Mouse (Mus musculus): ENCODE data around the gene Tmem147. TPM values are rescaled to one million over a fixed set of nuclear protein-coding genes. Genes with fewer than 3 reads are reported as not detected.

The Tmem147 gene
- 14.5 TPM for polyA plus RNA-seq (2014; fragmentation: Illumina TruSeq; extraction: RNeasy Lipid Tissue Mini Kit (QIAGEN cat#74804); ENCODE audit: low read depth, low replicate concordance)

GRCm38 (mm10) chr7:30729396-30730063 lies at the start of gene Tmem147:
Gene Tmem147 (minus strand): TSS chr7:30729540.

DNA sequence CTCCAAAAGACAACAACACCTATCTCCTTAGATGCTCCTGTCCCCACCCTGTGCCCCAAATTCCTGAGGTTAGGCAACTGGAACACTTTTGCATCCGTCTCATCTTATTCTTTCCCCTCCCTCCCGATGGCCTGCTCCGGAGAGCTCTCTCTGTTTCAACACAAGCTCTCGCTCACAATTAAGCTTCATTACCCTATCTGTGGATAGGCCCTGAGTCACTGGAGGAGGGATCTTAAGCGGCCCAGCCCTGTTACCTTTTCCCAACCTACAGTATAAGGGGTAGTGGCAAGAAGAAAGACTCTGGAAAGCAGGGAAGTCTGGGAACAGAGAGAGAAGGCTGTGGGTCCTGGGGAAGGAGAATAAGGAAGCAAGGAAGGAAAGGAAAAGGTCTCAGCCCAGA lies 34.1 kb upstream of the Tmem147 start, which contains the start of gene Dmkn:
Gene Dmkn (plus strand): TSS at position 301 of the 400 bp plus-strand sequence.

DNA sequence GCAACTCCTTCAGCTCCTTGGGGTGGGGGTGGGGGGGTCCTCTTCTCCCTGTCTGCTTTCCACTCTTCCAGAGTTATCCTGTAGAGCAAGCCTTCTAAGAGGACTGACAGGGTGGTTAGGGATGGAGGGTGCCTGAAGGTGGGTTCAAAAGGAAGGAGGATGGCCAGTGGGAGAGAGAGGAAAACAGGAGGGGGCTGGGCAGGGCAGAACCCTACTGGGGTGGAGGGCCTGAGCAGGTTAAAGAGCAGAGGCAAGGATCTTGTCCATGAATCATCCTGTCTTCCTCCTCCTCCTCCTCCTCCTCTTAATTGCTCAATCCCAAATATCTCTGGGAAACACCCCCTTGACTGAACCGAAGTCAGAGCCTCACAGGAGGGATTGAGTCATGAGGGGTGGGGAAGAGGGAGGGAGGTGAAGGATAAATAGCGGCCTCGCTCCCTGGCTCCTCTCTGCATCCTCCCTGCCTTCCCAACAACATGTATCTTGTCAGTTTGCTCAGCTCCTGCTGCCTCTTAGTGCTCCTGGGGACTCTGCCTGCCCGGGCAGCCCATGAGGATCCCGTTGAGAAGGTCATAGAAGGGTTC lies 21.8 kb upstream of the Tmem147 start, which contains the start of gene Sbsn:
Gene Sbsn (plus strand): TSS at position 386 of the 584 bp plus-strand sequence.

DNA sequence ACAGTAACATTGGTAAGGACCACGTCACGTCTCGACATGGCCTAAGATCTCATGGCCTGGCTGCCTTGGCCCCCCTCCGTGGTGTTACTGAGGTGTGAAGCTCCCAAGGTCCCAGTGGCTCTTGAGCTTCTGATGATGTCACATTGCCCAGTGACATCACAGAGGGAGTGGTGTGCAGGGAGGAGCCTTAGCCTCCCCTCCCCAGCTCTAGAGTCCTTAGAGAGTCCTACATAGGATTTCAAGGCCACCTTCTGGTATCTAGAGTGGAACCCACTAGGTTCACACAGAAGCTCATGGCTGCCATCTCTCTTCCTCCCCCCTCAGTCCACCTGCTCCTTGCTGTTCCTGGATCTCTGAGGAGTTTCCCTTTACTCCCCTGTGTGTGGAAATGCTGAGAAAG lies 14.3 kb upstream of the Tmem147 start, which contains the start of gene Gapdhs:
Gene Gapdhs (minus strand): TSS at position 65 of the 400 bp plus-strand sequence.

DNA sequence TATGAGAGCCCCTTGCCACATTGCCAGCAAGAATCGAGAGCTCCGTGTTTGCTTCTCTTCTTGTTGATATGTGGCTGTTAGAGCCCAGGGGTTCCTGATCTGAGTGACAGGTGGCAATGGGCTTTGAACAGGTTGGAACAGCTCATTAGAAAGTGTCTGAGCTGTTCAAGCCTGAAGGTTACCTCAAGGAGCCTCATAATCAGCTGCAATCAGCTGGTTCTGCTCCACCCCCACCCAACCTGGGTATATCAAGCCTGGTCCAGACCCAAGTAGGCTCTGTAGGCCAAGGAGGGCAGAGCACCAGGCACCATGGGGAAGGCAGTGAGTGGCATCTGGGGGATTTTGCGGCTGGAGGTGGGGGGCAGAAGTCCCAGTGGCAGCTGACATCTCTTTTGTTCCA lies 17.4 kb downstream of the Tmem147 start, which contains the start of gene Atp4a:
Gene Atp4a (plus strand): TSS at position 268 of the 400 bp plus-strand sequence.

DNA sequence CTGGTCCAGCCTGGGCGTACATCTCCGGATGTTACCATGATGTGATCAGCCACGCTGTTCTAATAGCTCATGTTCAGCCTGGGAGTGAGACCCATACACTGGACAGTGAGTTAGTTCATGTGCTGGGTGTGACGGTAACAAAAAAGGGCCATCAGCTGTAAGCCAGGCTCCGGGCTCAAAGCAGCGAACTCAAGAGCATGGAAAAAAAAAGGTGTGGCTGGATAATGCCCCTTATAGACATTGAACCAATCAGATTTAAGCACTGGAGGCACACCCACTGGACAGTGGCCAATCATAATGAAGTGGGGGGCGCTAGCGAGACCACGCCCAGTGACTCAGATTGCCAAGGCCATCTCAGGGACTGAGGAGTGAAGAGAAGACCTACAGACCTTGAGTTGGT lies 30.8 kb downstream of the Tmem147 start, which contains the start of gene 2200002J24Rik:
Gene 2200002J24Rik (plus strand): TSS at position 338 of the 400 bp plus-strand sequence.

Other genes starting within 250 kb of the Tmem147 start
- not detected for gene Prodh2, start 235.9 kb downstream of the Tmem147 start, polyA plus RNA-seq (2014; fragmentation: Illumina TruSeq; extraction: RNeasy Lipid Tissue Mini Kit (QIAGEN cat#74804); ENCODE audit: low read depth, low replicate concordance)
- gene Arhgap33, start 194.5 kb downstream of the Tmem147 start, polyA plus RNA-seq (2014; fragmentation: Illumina TruSeq; extraction: RNeasy Lipid Tissue Mini Kit (QIAGEN cat#74804); ENCODE audit: low read depth, low replicate concordance): 4.2 TPM
- 35.8 TPM for gene Hspb6, start 177.4 kb downstream of the Tmem147 start, polyA plus RNA-seq (2014; fragmentation: Illumina TruSeq; extraction: RNeasy Lipid Tissue Mini Kit (QIAGEN cat#74804); ENCODE audit: low read depth, low replicate concordance)
- 5.3 TPM for gene Proser3, start 177.2 kb downstream of the Tmem147 start, polyA plus RNA-seq (2014; fragmentation: Illumina TruSeq; extraction: RNeasy Lipid Tissue Mini Kit (QIAGEN cat#74804); ENCODE audit: low read depth, low replicate concordance)
- gene Lin37, start 169.7 kb downstream of the Tmem147 start, polyA plus RNA-seq (2014; fragmentation: Illumina TruSeq; extraction: RNeasy Lipid Tissue Mini Kit (QIAGEN cat#74804); ENCODE audit: low read depth, low replicate concordance): 9.7 TPM
- gene U2af1l4, start 166.2 kb downstream of the Tmem147 start, polyA plus RNA-seq (2014; fragmentation: Illumina TruSeq; extraction: RNeasy Lipid Tissue Mini Kit (QIAGEN cat#74804); ENCODE audit: low read depth, low replicate concordance): 13.3 TPM
- 0.97 TPM for gene Gm49396, start 166.2 kb downstream of the Tmem147 start, polyA plus RNA-seq (2014; fragmentation: Illumina TruSeq; extraction: RNeasy Lipid Tissue Mini Kit (QIAGEN cat#74804); ENCODE audit: low read depth, low replicate concordance)
- 22.6 TPM for gene Psenen, start 165.9 kb downstream of the Tmem147 start, polyA plus RNA-seq (2014; fragmentation: Illumina TruSeq; extraction: RNeasy Lipid Tissue Mini Kit (QIAGEN cat#74804); ENCODE audit: low read depth, low replicate concordance)
- gene Igflr1, start 164.1 kb downstream of the Tmem147 start, polyA plus RNA-seq (2014; fragmentation: Illumina TruSeq; extraction: RNeasy Lipid Tissue Mini Kit (QIAGEN cat#74804); ENCODE audit: low read depth, low replicate concordance): not detected
- gene Kmt2b, start 140.8 kb downstream of the Tmem147 start, polyA plus RNA-seq (2014; fragmentation: Illumina TruSeq; extraction: RNeasy Lipid Tissue Mini Kit (QIAGEN cat#74804); ENCODE audit: low read depth, low replicate concordance): 7.6 TPM
- 21.3 TPM for gene Zbtb32, start 130.6 kb downstream of the Tmem147 start, polyA plus RNA-seq (2014; fragmentation: Illumina TruSeq; extraction: RNeasy Lipid Tissue Mini Kit (QIAGEN cat#74804); ENCODE audit: low read depth, low replicate concordance)
- not detected for gene Upk1a, start 116.7 kb downstream of the Tmem147 start, polyA plus RNA-seq (2014; fragmentation: Illumina TruSeq; extraction: RNeasy Lipid Tissue Mini Kit (QIAGEN cat#74804); ENCODE audit: low read depth, low replicate concordance)
- 113 TPM for gene Cox6b1, start 103.4 kb downstream of the Tmem147 start, polyA plus RNA-seq (2014; fragmentation: Illumina TruSeq; extraction: RNeasy Lipid Tissue Mini Kit (QIAGEN cat#74804); ENCODE audit: low read depth, low replicate concordance)
- gene Etv2, start 93.7 kb downstream of the Tmem147 start, polyA plus RNA-seq (2014; fragmentation: Illumina TruSeq; extraction: RNeasy Lipid Tissue Mini Kit (QIAGEN cat#74804); ENCODE audit: low read depth, low replicate concordance): not detected
- gene Rbm42, start 79.2 kb downstream of the Tmem147 start, polyA plus RNA-seq (2014; fragmentation: Illumina TruSeq; extraction: RNeasy Lipid Tissue Mini Kit (QIAGEN cat#74804); ENCODE audit: low read depth, low replicate concordance): 0.29 TPM
- gene Haus5, start 64.5 kb downstream of the Tmem147 start, polyA plus RNA-seq (2014; fragmentation: Illumina TruSeq; extraction: RNeasy Lipid Tissue Mini Kit (QIAGEN cat#74804); ENCODE audit: low read depth, low replicate concordance): 7.4 TPM
- 380 TPM for gene Pmis2, start 57.9 kb downstream of the Tmem147 start, polyA plus RNA-seq (2014; fragmentation: Illumina TruSeq; extraction: RNeasy Lipid Tissue Mini Kit (QIAGEN cat#74804); ENCODE audit: low read depth, low replicate concordance)
- 6.8 TPM for gene 2200002J24Rik, start 30.6 kb downstream of the Tmem147 start, polyA plus RNA-seq (2014; fragmentation: Illumina TruSeq; extraction: RNeasy Lipid Tissue Mini Kit (QIAGEN cat#74804); ENCODE audit: low read depth, low replicate concordance)
- gene Atp4a, start 17.3 kb downstream of the Tmem147 start, polyA plus RNA-seq (2014; fragmentation: Illumina TruSeq; extraction: RNeasy Lipid Tissue Mini Kit (QIAGEN cat#74804); ENCODE audit: low read depth, low replicate concordance): 0.25 TPM
- 629 TPM for gene Gapdhs, start 14.1 kb upstream of the Tmem147 start, polyA plus RNA-seq (2014; fragmentation: Illumina TruSeq; extraction: RNeasy Lipid Tissue Mini Kit (QIAGEN cat#74804); ENCODE audit: low read depth, low replicate concordance)
- 0.59 TPM for gene Sbsn, start 21.9 kb upstream of the Tmem147 start, polyA plus RNA-seq (2014; fragmentation: Illumina TruSeq; extraction: RNeasy Lipid Tissue Mini Kit (QIAGEN cat#74804); ENCODE audit: low read depth, low replicate concordance)
- gene Dmkn, start 34.2 kb upstream of the Tmem147 start, polyA plus RNA-seq (2014; fragmentation: Illumina TruSeq; extraction: RNeasy Lipid Tissue Mini Kit (QIAGEN cat#74804); ENCODE audit: low read depth, low replicate concordance): 5.9 TPM
- not detected for gene Krtdap, start 58.4 kb upstream of the Tmem147 start, polyA plus RNA-seq (2014; fragmentation: Illumina TruSeq; extraction: RNeasy Lipid Tissue Mini Kit (QIAGEN cat#74804); ENCODE audit: low read depth, low replicate concordance)
- not detected for gene Ffar2, start 94.2 kb upstream of the Tmem147 start, polyA plus RNA-seq (2014; fragmentation: Illumina TruSeq; extraction: RNeasy Lipid Tissue Mini Kit (QIAGEN cat#74804); ENCODE audit: low read depth, low replicate concordance)
- gene Ffar3, start 126.6 kb upstream of the Tmem147 start, polyA plus RNA-seq (2014; fragmentation: Illumina TruSeq; extraction: RNeasy Lipid Tissue Mini Kit (QIAGEN cat#74804); ENCODE audit: low read depth, low replicate concordance): not detected
- 0.17 TPM for gene Ffar1, start 132.0 kb upstream of the Tmem147 start, polyA plus RNA-seq (2014; fragmentation: Illumina TruSeq; extraction: RNeasy Lipid Tissue Mini Kit (QIAGEN cat#74804); ENCODE audit: low read depth, low replicate concordance)
- not detected for gene Cd22, start 150.8 kb upstream of the Tmem147 start, polyA plus RNA-seq (2014; fragmentation: Illumina TruSeq; extraction: RNeasy Lipid Tissue Mini Kit (QIAGEN cat#74804); ENCODE audit: low read depth, low replicate concordance)
- 0.95 TPM for gene Mag, start 185.3 kb upstream of the Tmem147 start, polyA plus RNA-seq (2014; fragmentation: Illumina TruSeq; extraction: RNeasy Lipid Tissue Mini Kit (QIAGEN cat#74804); ENCODE audit: low read depth, low replicate concordance)
- not detected for gene Hamp2, start 195.1 kb upstream of the Tmem147 start, polyA plus RNA-seq (2014; fragmentation: Illumina TruSeq; extraction: RNeasy Lipid Tissue Mini Kit (QIAGEN cat#74804); ENCODE audit: low read depth, low replicate concordance)
- gene Hamp, start 214.5 kb upstream of the Tmem147 start, polyA plus RNA-seq (2014; fragmentation: Illumina TruSeq; extraction: RNeasy Lipid Tissue Mini Kit (QIAGEN cat#74804); ENCODE audit: low read depth, low replicate concordance): not detected
- 16.6 TPM for gene Usf2, start 227.3 kb upstream of the Tmem147 start, polyA plus RNA-seq (2014; fragmentation: Illumina TruSeq; extraction: RNeasy Lipid Tissue Mini Kit (QIAGEN cat#74804); ENCODE audit: low read depth, low replicate concordance)
- 0.92 TPM for gene Lsr, start 243.9 kb upstream of the Tmem147 start, polyA plus RNA-seq (2014; fragmentation: Illumina TruSeq; extraction: RNeasy Lipid Tissue Mini Kit (QIAGEN cat#74804); ENCODE audit: low read depth, low replicate concordance)
- gene Fam187b, start 244.2 kb upstream of the Tmem147 start, polyA plus RNA-seq (2014; fragmentation: Illumina TruSeq; extraction: RNeasy Lipid Tissue Mini Kit (QIAGEN cat#74804); ENCODE audit: low read depth, low replicate concordance): 177 TPM